Mouse (Mus musculus): ENCODE measurements at regions not wholly inside any gene's neighbourhood (a gene's known extent, or its start where the extent isn't known, plus 50 kb on each side); places are given as distances from the start of the nearest gene placed in this dataset.

- TF ChIP-seq CTCF (IDR thresholded peaks at IDR 0.05; ENCODE audit: borderline replicate concordance, insufficient read depth, low read depth, low read length) (no peak), POLR2A (IDR thresholded peaks at IDR 0.05; ENCODE audit: borderline replicate concordance, insufficient read depth, low read length) (no peak)
Observed at GRCm38 (mm10) chr7:36078666-36079065, 275.9 kb upstream of the Zfp507 start.
